Mouse (Mus musculus): Measurements from ENCODE around the gene Abcd4.

Abcd4 gene

DNA sequence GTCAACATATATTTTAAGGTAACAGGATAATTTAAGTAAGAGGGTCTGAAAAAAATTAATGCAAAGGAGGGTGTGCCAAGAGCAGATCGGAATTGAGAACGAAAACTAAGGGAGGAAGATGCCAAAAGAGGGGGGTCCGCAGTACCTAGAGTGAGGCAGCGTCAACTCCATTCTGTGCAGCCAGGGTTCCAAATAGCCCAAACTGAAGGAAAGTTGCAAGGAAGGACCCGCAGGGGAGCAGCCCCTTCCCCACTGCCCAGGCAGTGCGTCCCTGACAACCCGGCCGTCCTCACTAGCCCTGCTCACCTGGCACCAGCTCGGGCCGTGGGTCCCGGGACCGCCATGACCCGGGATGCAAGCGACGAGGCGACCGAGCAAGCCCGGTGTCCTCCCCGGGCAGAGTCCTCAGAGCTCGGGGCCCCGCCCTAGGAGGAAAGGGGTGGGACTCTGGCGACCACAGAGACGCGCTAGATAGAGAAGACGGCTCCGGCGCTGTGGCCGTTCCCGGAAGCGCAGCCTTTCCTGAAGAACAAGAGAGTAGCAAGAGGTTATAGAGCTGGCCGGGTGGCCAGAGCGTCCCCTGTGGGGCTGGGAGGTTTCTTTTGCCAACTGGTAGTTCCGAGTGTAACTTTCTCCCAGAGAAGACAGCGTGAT lies at the start of gene Abcd4:
Gene Abcd4, minus strand, starts transcription at position 437 of the 654 bp plus-strand sequence.
- in situ Hi-C loops (cut with MboI; ENCODE audit: low sequenced_read_pairs), result no loop called here

DNA sequence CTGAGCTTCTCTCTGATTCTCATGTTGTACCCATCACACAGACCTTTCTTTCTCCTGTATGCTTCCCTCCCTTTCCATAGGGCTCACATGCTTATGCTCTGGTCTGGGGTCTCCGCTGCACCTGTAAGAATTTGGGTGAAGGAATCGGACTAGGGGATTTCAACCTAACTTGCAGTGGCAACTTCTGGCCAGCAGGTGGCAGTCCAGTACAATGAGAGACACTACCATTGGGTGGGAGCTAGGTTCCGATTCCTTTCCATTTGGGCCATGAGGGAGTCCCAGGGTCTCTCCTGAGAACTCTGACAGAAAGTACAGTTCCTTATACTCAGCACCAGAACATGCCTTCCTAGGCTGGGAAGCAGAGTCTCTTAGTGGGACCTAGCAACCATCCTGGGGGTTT lies 36.7 kb upstream of the Abcd4 start:
- in situ Hi-C loops (cut with MboI; ENCODE audit: low sequenced_read_pairs), result no loop called here

DNA sequence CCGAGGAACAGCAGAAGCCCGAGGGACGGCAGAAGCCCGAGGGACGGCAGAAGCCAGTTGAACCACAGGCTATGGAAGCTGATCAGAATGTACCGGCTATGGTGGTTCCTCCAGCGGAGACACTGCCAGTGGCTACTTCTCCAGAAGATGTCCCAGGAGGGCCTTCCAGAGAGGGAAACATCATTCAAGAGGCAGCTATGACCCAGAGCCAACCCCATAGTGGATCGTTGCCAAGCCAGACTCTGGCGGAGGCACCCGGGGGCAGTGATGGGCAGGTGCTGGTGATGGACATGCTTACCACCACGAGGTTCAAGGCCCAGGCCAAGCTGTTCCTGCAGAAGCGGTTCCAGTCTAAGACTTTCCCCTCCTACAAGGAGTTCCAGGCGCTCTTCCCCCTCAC lies 33.0 kb upstream of the Abcd4 start:
- in situ Hi-C loops (cut with MboI; ENCODE audit: low sequenced_read_pairs), result no loop called here

DNA sequence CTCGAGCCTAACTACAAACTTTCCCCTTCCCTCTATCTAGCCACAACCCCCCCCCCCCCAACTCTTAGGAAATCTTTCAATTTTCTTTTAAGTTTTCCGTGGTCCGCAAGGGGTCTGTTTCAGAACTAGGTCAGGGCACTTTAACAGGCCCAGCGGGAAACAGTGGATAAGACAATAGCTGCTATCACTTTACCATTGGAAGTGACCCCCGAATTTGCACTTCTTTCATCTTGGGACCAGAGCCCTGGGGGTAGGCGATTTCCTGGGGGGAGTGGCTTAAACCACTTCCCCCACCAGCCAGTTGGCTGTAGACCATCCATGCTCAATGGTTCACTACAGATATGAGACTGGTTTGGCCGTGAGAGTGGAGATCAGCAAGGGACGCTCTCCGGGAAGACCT lies 23.4 kb upstream of the Abcd4 start, which contains the start of gene Vrtn:
Gene Vrtn, plus strand, starts transcription at position 366 of the 400 bp plus-strand sequence.
- in situ Hi-C loops (cut with MboI; ENCODE audit: low sequenced_read_pairs), result no loop called here

DNA sequence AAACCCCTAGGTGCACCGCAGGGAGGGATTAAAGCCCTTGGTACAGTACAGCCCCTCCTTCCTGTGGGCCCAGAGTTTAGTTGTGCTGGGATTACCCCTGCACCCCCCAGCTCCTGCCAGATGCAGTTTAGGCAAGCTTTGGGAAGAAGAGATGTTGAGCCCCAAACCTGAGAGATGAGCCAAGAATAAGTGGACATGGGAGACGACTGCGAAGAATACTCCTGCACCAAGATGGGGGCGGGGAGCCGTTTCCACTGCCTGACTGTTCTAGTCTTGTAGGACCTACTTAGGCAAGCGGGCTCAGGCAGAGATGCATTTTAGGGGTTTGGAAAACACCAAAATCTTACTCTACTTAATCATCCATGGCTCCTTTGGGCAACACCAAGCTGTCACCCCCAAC lies 23.0 kb upstream of the Abcd4 start:
- in situ Hi-C loops (cut with MboI; ENCODE audit: low sequenced_read_pairs), result no loop called here

DNA sequence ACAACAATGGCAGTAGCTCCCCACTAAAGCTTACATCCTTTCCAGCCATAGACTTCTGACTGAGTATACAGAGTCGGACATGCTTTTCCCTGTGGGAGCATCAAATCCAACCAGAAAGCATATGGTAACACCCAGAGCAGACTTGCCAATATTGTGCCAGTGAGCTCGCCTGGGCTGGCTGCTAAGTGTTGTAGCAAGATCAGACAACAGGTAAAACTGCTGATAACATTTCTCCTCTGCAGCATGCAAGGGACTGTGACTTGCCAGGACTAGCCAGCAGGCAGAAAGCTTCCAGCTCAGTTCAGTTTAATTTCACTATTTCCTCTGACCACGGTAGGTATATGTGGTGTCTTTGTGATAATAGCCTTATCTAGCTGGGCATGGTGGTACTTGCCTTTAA lies 14.7 kb upstream of the Abcd4 start:
- in situ Hi-C loops (cut with MboI; ENCODE audit: low sequenced_read_pairs), result no loop called here

DNA sequence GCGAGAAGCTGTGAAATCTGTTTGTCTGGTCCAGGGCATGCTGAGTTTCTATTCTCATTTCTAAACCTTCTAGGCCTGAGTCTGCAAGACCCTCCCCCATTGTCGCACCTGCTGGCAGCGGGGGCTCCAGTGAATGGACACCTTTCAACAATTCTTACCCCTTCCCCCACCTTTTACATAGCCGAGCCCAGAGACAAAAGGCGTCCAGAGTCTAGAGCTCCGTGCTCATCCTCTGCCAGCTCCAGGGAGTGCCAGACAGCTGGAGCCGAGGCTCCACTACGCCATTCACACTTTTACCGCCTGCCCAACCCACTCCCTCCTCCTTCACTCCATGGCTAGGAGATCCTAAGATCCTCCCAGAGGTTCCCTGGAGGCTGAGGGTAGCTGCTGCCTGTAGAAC lies 7.9 kb upstream of the Abcd4 start:
- in situ Hi-C loops (cut with MboI; ENCODE audit: low sequenced_read_pairs), result no loop called here

DNA sequence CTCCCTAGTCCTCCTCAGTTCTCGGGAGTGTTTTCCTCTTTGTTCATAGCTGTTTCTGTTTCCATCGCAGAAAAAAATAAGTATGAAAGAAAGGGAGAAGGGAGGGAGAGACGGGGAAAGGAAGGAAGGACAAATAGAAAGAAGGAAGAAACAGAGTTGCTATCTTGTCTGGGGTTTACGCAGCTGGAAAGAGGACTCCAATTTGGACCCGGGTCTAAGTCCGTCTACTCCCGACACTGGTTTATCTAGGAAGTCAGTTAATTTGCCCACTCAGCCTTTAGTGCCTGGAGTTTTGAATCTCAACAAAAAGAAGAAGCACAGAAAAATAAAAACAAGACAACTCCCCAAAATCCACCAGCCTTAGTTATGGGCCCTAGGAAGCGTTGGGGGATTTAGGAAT lies 7.4 kb upstream of the Abcd4 start:
- in situ Hi-C loops (cut with MboI; ENCODE audit: low sequenced_read_pairs), result no loop called here

DNA sequence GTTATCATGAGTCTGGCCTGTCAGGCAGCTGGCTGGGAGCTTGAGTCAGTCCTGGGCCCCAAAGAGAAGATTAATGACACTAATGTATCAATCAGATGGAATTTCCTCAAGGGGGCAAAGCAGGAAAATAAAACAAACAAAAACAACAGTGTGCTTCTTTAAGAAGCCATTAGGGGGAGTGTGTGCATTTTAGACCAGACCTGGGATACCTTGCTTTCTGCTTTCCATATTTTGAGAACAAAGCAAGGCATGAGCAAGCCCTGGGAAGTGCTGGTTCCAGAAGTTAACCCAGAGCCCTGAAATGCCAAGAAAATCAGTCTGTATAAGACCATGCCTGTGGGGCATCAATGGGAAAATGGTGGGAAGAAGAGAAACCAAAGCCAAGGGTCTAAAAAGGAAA lies 3.8 kb upstream of the Abcd4 start:
- in situ Hi-C loops (cut with MboI; ENCODE audit: low sequenced_read_pairs), result no loop called here

DNA sequence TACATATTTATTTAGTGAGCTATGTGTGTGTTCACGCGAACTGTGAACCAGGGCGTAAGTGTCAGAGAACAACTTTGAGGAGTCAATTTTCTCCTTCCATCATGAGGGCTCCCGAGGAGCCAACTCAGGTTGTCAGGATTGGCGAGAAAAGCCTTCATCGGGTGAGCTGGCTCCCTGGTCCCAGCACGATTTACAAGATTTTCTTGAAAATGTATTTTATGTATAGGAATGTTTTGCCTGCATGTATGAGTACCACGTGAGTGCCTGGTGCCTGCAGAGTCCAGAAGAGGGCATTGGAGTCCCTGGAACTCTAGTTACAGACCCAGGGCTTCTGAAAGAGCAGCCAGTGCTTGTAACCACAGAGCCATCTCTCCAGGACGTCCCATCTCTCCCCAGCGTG lies 450 bp upstream of the Abcd4 start:
- in situ Hi-C loops (cut with MboI; ENCODE audit: low sequenced_read_pairs), result no loop called here

DNA sequence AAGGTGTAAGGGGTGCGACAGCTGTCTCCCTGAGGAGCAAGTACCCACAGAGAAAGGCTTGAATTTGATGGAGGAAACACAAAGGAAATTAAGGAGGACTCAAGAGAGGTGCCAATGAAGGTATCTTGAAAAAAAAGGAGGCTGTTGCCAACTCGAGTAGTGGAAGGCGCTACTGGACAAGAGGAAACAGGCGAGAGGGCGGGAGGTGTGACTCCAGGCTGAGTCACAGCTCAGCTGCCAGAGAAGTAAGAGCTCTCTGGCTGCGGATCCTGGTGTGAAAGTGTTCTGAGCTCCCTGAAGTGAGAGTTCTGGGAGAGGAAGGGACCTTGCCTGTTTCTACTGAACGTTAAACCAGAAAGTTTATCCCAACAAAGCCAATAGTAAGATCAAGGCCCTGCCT lies 2.7 kb downstream of the Abcd4 start:
- in situ Hi-C loops (cut with MboI; ENCODE audit: low sequenced_read_pairs), result no loop called here

DNA sequence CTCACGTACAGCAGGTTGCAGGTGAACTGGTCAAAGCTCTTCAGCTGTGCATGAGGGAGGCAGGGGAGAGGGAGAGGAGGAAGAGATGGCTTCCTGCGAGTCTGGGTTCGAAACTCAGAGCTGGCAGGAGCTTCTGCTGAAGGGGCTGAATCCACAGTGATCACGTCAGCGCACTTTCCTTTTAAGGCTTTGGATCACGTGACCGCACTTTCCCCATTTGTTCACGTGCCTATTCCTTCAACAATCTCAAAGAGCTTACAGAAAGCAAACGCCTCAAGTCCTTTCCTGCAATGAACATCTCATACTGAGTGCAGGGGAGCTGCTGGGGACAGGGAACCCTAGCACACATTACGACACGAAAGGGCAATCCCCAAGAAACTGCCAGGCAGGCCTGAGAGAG lies 3.2 kb downstream of the Abcd4 start:
- in situ Hi-C loops (cut with MboI; ENCODE audit: low sequenced_read_pairs), result no loop called here

DNA sequence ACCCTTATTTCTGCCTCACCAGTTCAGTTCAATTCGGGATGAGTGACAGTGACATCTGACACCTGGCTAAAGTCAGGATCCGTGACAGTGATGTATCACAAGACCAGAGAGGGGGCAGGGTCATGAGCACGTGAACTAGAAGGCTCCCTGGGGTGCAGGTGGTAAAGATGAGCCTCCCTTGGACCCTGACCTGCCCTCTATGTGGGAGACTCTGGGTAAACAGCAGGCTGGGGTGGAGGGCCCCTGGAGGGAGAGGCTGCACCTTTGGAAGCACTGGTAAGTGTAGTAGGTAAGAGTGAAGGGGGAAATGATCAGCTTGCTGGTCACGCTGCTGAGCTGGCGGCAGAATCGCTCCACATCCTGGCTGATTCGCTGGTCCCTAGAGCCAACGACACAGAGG lies 4.7 kb downstream of the Abcd4 start:
- in situ Hi-C loops (cut with MboI; ENCODE audit: low sequenced_read_pairs), result no loop called here

DNA sequence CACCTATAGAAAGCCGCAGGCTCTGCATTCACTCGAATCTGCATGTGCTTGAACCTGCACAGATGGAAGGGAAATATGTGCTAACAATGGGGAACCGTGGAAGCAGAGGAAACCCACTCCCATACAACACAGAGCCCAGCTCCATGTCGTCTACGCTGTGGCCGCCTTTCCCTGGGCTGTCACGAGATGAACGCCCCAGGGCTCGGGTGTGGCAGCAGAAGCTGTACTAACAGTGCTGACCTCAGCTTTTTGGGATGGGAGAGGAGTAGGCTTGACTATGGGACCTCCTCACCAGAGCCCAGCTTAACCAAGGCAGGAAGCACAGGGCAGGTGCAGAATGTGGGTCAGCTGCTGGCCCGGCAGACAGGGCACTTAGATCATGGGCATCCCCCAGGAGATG lies 5.5 kb downstream of the Abcd4 start:
- in situ Hi-C loops (cut with MboI; ENCODE audit: low sequenced_read_pairs), result no loop called here

DNA sequence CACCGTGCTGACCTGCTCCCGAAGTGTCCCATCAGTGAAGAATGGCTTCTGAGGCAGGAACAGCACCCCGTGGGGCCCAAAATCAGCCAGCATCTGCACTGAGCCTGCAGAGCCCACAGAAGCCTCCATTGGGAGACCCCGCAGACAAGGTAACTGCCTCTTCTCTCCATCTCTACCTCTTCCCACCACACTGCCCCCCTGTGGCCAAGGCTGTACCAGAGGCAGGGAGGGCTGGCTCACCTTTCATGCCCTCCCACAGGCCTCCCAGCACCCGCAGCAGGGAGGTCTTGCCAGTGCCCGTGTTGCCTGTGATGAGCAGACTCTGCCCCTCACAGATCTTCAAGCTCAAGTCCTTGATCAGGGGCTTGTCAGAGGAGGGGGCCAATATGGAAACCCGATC lies 11.4 kb downstream of the Abcd4 start:
- in situ Hi-C loops (cut with MboI; ENCODE audit: low sequenced_read_pairs), result no loop called here

DNA sequence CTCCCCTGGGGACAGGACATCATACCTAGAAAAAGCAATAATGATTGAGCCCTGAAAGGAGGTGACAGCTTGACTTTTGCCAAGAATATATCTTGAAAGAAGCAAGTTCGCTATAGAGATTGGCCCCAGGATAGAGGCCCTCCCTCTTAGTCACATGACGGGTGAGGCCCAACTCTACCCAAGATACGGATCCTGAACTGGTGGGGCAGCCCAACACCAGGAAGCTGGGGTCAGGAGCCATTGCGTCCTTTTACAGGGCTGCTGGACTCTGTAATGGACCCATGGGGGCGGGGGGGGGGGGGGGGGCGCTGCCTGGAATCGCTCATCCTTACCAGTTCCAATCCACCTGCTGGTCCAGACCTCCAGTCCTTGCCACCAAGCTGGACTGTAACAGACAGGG lies 13.2 kb downstream of the Abcd4 start:
- in situ Hi-C loops (cut with MboI; ENCODE audit: low sequenced_read_pairs), result no loop called here

DNA sequence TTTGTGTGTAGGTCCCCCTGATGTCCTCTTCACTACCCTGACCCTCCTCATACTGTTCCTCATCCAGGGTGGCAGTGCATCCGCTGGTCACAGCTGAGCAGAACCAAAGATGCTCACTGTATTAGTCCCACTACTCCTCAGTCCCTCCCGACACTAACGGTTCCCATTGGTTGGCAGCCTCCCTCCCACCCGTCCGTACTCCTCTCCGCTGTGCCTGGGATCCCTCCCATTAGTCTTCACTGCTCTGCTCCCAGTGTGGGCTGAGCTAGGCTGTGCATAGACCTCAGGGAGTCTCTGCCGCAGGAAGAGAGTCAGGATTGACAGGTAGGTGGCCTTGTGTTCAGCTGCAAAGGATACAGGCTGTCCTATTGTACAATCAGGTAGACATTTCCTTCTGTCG lies 18.9 kb downstream of the Abcd4 start:
- in situ Hi-C loops (cut with MboI; ENCODE audit: low sequenced_read_pairs), result no loop called here

DNA sequence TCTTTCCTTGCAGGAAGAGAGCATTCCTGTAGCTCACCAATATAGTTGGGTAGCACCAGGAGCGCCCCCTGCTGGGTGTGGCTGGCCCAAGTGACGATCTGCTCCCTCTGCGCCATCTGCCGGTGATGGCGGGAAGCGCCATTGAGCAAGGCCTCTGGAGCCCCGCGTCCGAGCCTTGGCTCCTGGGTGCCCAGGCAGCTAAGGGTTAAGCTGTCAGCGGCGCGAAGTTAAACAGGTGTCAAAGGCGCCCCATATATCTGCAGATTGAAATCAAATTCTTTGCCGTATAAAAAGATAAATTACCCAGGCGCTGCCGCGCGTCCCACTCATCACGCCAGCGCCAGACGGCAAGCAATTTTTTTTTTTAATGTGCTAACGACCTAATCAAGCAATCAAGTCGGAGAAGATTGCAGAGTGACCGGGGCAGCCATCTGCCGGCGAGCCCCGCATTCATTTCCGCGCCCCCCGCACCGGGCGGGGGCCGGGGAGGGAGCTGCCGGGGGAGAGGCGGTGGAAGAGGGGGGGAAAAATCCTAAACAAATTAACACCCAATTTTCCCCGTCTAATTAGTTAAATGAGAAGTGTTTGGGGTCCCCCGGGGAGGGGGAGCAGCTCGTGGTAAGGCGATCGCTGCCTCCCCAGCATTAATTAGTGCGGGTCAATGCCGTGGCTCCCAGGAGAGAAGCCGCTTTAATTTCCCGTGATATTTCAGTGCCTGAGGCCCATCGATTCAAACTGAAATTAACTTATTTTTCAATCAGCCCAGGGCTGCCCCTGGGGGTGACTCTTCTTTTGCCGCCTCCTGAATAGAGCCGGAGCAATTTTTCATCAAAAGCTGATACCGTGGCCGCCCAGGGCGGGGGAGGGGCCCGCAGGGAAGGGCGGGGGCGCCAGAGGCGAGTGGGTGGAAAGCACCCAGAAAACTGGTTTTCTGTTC lies 27.1 kb downstream of the Abcd4 start:
- in situ Hi-C loops (cut with MboI; ENCODE audit: low sequenced_read_pairs), result loop anchor here (10.0 kb wide), 1 partner anchor 115 kb away; no protein-coding TSS in a partner anchor

DNA sequence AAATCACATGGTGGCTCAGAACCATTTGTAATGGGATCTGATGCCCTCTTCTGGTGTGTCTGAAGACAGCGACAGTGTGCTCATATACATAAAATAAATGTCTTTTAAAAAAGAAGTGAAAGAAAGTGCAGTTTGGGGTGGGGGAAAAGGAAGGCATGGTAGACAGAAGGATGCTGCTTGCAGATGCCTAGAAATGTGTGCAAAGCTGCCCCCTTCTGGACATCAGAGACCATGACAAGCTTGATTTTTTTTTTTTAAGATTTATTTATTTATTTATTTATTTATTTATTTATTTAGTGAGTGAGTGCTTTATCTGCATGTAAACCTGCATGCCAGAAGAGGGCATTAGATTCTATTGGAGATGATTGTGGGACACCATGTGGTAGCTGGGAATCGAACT lies 35.9 kb downstream of the Abcd4 start:
- in situ Hi-C loops (cut with MboI; ENCODE audit: low sequenced_read_pairs), result loop anchor here (10.0 kb wide), 1 partner anchor 106 kb away; no protein-coding TSS in a partner anchor

DNA sequence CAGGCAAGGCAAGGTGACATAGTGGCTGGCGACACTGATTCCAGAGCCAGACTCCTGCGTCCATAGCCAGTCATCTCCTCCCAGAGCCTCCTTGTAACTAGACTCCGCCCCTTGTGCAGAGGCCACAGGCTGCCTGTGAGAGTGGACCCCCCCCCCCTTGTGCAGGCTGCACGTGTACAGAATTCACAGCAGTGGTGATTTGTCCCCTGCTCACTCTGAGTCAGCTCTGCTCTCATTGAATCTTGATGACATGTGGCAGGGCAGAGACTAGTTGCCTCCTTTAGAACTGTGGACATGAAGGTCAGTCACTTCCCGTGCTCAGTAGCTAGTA lies 38.8 kb downstream of the Abcd4 start:
- in situ Hi-C loops (cut with MboI; ENCODE audit: low sequenced_read_pairs), result no loop called here

DNA sequence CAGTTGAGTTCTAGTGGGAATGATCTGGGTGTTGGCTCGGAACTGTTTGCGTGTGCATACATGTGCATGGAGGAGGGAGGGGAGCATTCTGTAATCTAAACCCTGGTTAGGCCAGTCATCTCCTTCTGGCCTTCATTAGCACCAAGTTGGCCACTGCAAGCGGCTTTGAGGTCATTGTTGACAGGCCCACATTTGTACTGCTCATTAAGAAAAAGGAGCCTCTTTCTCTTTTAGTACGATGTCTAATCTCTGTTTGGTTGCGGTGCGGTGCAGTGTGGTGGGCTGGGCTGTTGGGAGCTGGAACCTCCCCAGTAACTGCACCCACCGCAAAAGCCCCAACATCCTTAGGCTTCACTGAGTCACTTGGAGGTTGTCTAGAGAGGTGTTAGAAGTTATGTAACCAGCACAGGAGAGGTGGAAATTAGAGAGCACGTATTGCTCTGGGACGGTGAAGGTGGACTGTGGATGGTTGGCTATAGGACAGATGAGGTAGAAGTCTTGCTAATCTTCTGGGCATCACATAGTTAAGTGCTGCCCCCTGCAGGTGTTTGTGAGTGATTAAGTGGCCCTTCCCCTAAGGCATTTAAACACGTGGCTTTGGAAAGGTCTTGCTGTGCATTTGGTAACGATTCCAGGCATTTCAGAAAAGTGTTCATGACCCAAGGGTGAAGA lies 39.3 kb downstream of the Abcd4 start:
- in situ Hi-C loops (cut with MboI; ENCODE audit: low sequenced_read_pairs), result no loop called here

DNA sequence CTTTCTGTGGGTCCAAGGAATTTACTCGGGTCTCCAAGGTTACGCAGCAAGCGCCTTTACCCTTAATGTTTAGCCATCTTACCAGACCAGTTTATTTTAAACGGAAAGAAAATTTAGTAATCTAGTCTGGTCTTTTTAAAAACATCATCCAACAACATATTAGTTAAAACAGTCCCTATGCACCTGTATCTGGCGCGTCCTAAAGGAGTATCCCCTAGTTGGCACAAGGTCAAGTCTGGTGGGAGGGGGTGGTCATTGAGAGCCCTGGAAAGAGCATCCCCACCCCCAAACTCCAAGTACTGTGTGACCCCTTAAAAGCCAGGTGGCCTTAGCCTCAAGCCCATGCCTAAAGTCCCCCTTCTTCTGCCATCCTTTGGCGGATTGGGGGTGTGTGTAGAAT lies 44.1 kb downstream of the Abcd4 start:
- in situ Hi-C loops (cut with MboI; ENCODE audit: low sequenced_read_pairs), result no loop called here
